Mouse (Mus musculus) stomach, embryonic 14.5 days (tissue): ENCODE measurements at regions not wholly inside any gene's neighbourhood (a gene's known extent, or its start where the extent isn't known, plus 50 kb on each side); places are given as distances from the start of the nearest gene placed in this dataset.
A peak's percentile ranks its signal among the peaks of the same experiment; 100 is the strongest.

Source experiments
- ATAC-seq: fragments of 200-750 bp; cut with Nextera tagmentation; 2 replicates; pipeline ENCODE4 v1.8.0; 2017; ENCODE audit warnings: low read depth, moderate TSS enrichment; ENCODE audit not compliant: insufficient number of reproducible peaks, insufficient read depth, low FRiP score
- H3K27ac ChIP-seq: fragments of 300-500 bp; sonication (generic); 2 replicates; pipeline ENCODE4 v1.5.1; 2014; ENCODE audit warnings: mild to moderate bottlenecking, low read length, moderate library complexity, mixed read lengths
- H3K27me3 ChIP-seq: fragments of 300-500 bp; sonication (generic); 2 replicates; pipeline ENCODE4 v1.6.1; 2014; ENCODE audit warnings: low read length, control low read depth, mixed read lengths; ENCODE audit not compliant: control insufficient read depth, insufficient read depth
- H3K36me3 ChIP-seq: fragments of 300-500 bp; sonication (generic); 2 replicates; pipeline ENCODE4 v1.6.1; 2014; ENCODE audit warnings: mild to moderate bottlenecking, control low read depth, low read length, moderate library complexity, mixed read lengths; ENCODE audit not compliant: control insufficient read depth, insufficient read depth
- H3K4me1 ChIP-seq: fragments of 300-500 bp; sonication (generic); 2 replicates; pipeline ENCODE4 v1.6.1; 2014; ENCODE audit warnings: low read length, control low read depth, mixed read lengths; ENCODE audit not compliant: control insufficient read depth, insufficient read depth
- H3K4me2 ChIP-seq: fragments of 300-500 bp; sonication (generic); replicated peaks from 2 replicates; pipeline ENCODE4 v1.6.1; 2014; ENCODE audit warnings: low read depth, low read length, control low read depth
- H3K4me3 ChIP-seq: fragments of 300-500 bp; sonication (generic); 2 replicates; pipeline ENCODE4 v1.5.1; 2014; ENCODE audit warnings: low read depth, low read length, control low read depth
- H3K9ac ChIP-seq: fragments of 300-500 bp; sonication (generic); replicated peaks from 2 replicates; pipeline ENCODE4 v1.6.1; 2014; ENCODE audit warnings: low read depth, mild to moderate bottlenecking, control low read depth, low read length, moderate library complexity, mixed read lengths
- H3K9me3 ChIP-seq: fragments of 300-500 bp; sonication (generic); 2 replicates; pipeline ENCODE4 v1.6.1; 2016; ENCODE audit warnings: low read depth, low read length, control low read depth; ENCODE audit not compliant: control insufficient read depth
- WGBS: fragments of 180-500 bp; shearing (Covaris S2); extraction: QIAGEN DNeasy Blood & Tissue Kit; methylation state at CpG from one replicate; pipeline ENCODE4 v1.1.7; 2014; 5-methylcytosine and 5-hydroxymethylcytosine counted together

DNA sequence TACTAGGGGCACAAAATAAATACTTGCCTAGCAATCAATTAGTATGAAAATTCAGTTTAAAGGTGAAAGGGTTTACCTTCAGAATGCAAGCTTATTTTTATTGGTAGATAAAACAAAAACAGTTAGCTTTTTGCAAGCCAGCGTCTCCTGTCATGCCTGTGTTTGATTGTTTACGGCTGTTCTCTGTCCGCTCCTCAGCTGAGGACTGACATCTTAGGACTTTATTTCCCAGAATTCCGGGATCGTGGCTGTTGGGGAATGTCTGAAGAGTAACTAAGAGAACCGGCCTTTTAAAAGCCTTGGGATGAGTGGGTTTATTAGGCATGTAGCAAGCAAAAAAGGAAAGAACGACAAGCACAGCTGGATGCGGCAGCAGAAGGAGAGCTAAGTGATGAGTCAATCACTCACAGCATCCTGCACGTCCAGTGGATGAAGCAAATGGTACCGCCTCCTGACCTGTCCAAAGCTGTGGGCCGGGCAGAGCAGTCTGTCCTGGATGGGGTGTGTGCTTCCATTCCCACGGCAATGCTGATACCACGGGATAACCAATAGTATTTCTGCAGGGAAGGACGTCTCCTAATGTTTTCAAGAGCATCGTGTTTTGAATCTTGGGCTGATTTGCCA, 990.9 kb downstream of the Adgrl2 start:
- 24% methylated on average over 15 of the region's 15 CpGs for WGBS
- H3K27ac ChIP-seq = no peak overlapping the region
- ATAC-seq = 0 out of 2 replicates have a peak, but pooled peaks have one; percentile 23
- H3K4me1 ChIP-seq = peaks cover 3% of the 10 kb centered on the region; the same call in 1 of the 2 replicates
- H3K27me3 ChIP-seq = no peaks in the 10 kb centered on the region
- no peak overlapping the region for H3K4me3 ChIP-seq
- H3K4me2 ChIP-seq = peak overlapping the region; percentile 22
- no peak overlapping the region for H3K9ac ChIP-seq
- H3K9me3 ChIP-seq = no peaks in the 10 kb centered on the region
- H3K36me3 ChIP-seq = no peaks in the 10 kb centered on the region

- H3K9me3 ChIP-seq = no peaks in the 10 kb centered on the region
- no peaks in the 10 kb centered on the region for H3K4me1 ChIP-seq
- no peak overlapping the region for H3K4me3 ChIP-seq
- no peaks in the 10 kb centered on the region for H3K36me3 ChIP-seq
- no peak for ATAC-seq
- no peak overlapping the region for H3K27ac ChIP-seq
- 50% methylated on average over 9 of the region's 9 CpGs for WGBS
- no peak overlapping the region for H3K4me2 ChIP-seq
- H3K9ac ChIP-seq = no peak overlapping the region
- H3K27me3 ChIP-seq = no peaks in the 10 kb centered on the region
These were observed 998.6 kb downstream of the Adgrl2 start for GRCm38 (mm10) chr3:147991738-147992137.

GRCm38 (mm10) chr3:147990831-147991230, 999.5 kb downstream of the Adgrl2 start:
- H3K9ac ChIP-seq = no peak overlapping the region

GRCm38 (mm10) chr3:147982831-147983230, 1007.5 kb downstream of the Adgrl2 start:
- Histone ChIP-seq H3K9ac (no peak overlapping the region), H3K27ac (no peak overlapping the region), H3K36me3 (no peaks in the 10 kb centered on the region), H3K4me1 (no peaks in the 10 kb centered on the region), H3K9me3 (no peaks in the 10 kb centered on the region), H3K27me3 (no peaks in the 10 kb centered on the region), H3K4me2 (no peak overlapping the region), H3K4me3 (no peak overlapping the region)
- 65% methylated on average over 5 of the region's 5 CpGs for WGBS
- no peak for ATAC-seq

More at GRCm38 (mm10) chr3:147990831-147991230, 999.5 kb downstream of the Adgrl2 start:
- no peaks in the 10 kb centered on the region for H3K9me3 ChIP-seq
- H3K36me3 ChIP-seq = no peaks in the 10 kb centered on the region
- no peaks in the 10 kb centered on the region for H3K4me1 ChIP-seq
- 32% methylated on average over 10 of the region's 10 CpGs for WGBS
- H3K27me3 ChIP-seq = no peaks in the 10 kb centered on the region
- no peak overlapping the region for H3K27ac ChIP-seq
- H3K4me2 ChIP-seq = peak overlapping the region; percentile 24; the same call in 1 of the 2 replicates
- no peak for ATAC-seq
- no peak overlapping the region for H3K4me3 ChIP-seq

DNA sequence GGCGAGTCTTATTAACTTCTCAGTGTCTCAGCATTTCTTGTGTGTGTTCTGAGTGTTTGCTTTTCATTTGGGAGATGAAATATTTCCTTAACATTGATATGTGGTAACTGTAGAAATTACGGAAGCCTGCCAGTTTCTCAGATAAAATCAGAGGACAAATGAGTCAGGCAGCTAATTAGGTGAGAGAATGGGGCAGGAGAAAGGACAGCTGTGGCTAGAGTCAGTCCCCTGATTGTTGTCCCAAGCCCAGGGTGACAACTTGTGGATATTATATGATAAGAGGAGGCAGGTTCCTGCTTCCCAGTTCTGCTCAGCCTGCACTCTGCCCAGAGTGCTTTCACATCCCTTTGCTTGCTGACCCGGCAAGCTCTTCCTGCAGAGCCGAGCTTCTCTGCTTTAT, 1008.7 kb downstream of the Adgrl2 start:
- Histone ChIP-seq H3K4me1 (no peaks in the 10 kb centered on the region), H3K4me3 (no peak overlapping the region), H3K4me2 (no peak overlapping the region), H3K27ac (no peak overlapping the region), H3K9ac (no peak overlapping the region), H3K9me3 (no peaks in the 10 kb centered on the region), H3K36me3 (no peaks in the 10 kb centered on the region), H3K27me3 (no peaks in the 10 kb centered on the region)
- ATAC-seq = no peak
- 45% methylated on average over 4 of the region's 4 CpGs for WGBS

- 94% methylated on average over 3 of the region's 3 CpGs for WGBS
- no peak overlapping the region for H3K9ac ChIP-seq
These were observed 1013.8 kb downstream of the Adgrl2 start for GRCm38 (mm10) chr3:147976579-147976978.

DNA sequence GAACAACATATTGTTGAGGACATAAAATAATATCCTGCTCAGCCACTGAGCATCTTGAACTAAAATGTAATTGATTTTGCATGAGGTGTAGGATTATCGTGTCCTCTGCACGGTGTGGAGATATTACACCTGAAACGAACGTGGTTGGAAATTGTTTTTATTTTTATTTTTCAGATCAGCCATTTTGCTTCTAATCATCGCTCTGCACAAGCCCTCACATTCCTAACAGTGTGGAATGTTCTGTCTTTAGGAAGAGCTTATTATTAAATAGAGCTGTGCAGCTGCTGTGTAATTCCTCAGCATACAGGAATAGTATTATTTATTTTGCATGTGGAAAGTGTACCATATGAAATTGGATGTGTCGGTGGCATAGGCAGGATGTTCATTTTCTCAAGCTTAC, 1014.3 kb downstream of the Adgrl2 start:
- Histone ChIP-seq H3K4me2 (no peak overlapping the region), H3K27ac (no peak overlapping the region), H3K4me3 (no peak overlapping the region), H3K4me1 (no peaks in the 10 kb centered on the region), H3K9ac (no peak overlapping the region), H3K36me3 (no peaks in the 10 kb centered on the region), H3K27me3 (no peaks in the 10 kb centered on the region), H3K9me3 (no peaks in the 10 kb centered on the region)
- ATAC-seq = no peak
- WGBS = 88% methylated on average over 6 of the region's 6 CpGs

More at GRCm38 (mm10) chr3:147976579-147976978, 1013.8 kb downstream of the Adgrl2 start:
- Histone ChIP-seq H3K4me1 (no peaks in the 10 kb centered on the region), H3K36me3 (no peaks in the 10 kb centered on the region), H3K4me2 (no peak overlapping the region), H3K9me3 (no peaks in the 10 kb centered on the region), H3K27ac (no peak overlapping the region), H3K27me3 (no peaks in the 10 kb centered on the region), H3K4me3 (no peak overlapping the region)
- ATAC-seq = no peak

DNA sequence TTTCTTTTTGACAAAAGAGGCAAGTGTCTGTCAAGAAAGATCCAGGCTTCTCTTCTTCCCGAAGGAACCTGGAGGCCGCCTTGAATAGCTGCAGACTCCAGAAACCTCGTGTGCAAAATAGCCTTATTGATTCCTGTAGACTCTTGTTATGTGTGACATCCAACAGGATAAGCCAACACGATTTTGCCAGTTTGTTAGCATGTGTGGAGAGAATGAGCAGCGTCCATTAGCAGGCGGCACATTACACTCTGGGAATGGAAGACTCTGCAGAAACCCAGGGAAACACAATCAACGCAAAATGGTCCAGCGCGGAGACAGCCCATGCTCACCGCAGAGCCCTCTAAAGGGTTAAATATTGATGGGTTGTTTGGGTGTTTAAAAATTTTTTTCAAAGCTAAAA, 1014.9 kb downstream of the Adgrl2 start:
- Histone ChIP-seq H3K36me3 (no peaks in the 10 kb centered on the region), H3K4me1 (no peaks in the 10 kb centered on the region), H3K9ac (no peak overlapping the region), H3K27me3 (no peaks in the 10 kb centered on the region), H3K4me3 (no peak overlapping the region), H3K4me2 (no peak overlapping the region), H3K9me3 (no peaks in the 10 kb centered on the region), H3K27ac (no peak overlapping the region)
- WGBS = 89% methylated on average over 10 of the region's 10 CpGs
- no peak for ATAC-seq

- Histone ChIP-seq H3K9ac (no peak overlapping the region), H3K9me3 (no peaks in the 10 kb centered on the region), H3K36me3 (no peaks in the 10 kb centered on the region), H3K4me2 (no peak overlapping the region), H3K27ac (no peak overlapping the region), H3K4me1 (no peaks in the 10 kb centered on the region), H3K4me3 (no peak overlapping the region), H3K27me3 (no peaks in the 10 kb centered on the region)
- WGBS = 80% methylated on average over 8 of the region's 8 CpGs
- no peak for ATAC-seq
These were observed 1015.8 kb downstream of the Adgrl2 start for GRCm38 (mm10) chr3:147974515-147974914.
